Mouse (Mus musculus) liver, embryonic 12.5 days (tissue): ENCODE measurements around the gene Lyst. TPM values are rescaled to one million over a fixed set of nuclear protein-coding genes. Genes with fewer than 3 reads are reported as not detected.
A peak's percentile ranks its signal among the peaks of the same experiment; 100 is the strongest.
"Not testable (repeated sequence)": the region's sequence is repeated elsewhere in the genome, so short reads cannot be mapped to it uniquely, and the experiment has no call there.

Source experiments
- ATAC-seq: fragments of 200-750 bp; cut with Nextera tagmentation; 2 replicates; pipeline ENCODE4 v1.8.0; 2017; ENCODE audit warnings: moderate number of reproducible peaks, mild to moderate bottlenecking, moderate library complexity
- H3K27ac ChIP-seq: fragments of 300-500 bp; sonication (generic); 2 replicates; pipeline ENCODE4 v1.5.1; 2016; ENCODE audit warnings: mild to moderate bottlenecking
- H3K27me3 ChIP-seq: fragments of 300-500 bp; sonication (generic); replicated peaks from 2 replicates; pipeline ENCODE4 v1.6.1; 2016; ENCODE audit warnings: mild to moderate bottlenecking, moderate library complexity
- H3K36me3 ChIP-seq: fragments of 300-500 bp; sonication (generic); 2 replicates; pipeline ENCODE4 v1.6.1; 2016; ENCODE audit warnings: mild to moderate bottlenecking, moderate library complexity
- H3K4me1 ChIP-seq: fragments of 300-500 bp; sonication (generic); 2 replicates; pipeline ENCODE4 v1.6.1; 2016
- H3K4me2 ChIP-seq: fragments of 300-500 bp; sonication (generic); 2 replicates; pipeline ENCODE4 v1.6.1; 2016; ENCODE audit warnings: mild to moderate bottlenecking, moderate library complexity
- H3K4me3 ChIP-seq: fragments of 300-500 bp; sonication (generic); 2 replicates; pipeline ENCODE4 v1.5.1; 2016; ENCODE audit warnings: mild to moderate bottlenecking, moderate library complexity
- H3K9ac ChIP-seq: fragments of 300-500 bp; sonication (generic); 2 replicates; pipeline ENCODE4 v1.6.1; 2016; ENCODE audit warnings: mild to moderate bottlenecking, moderate library complexity
- H3K9me3 ChIP-seq: fragments of 300-500 bp; sonication (generic); replicated peaks from 2 replicates; pipeline ENCODE4 v1.6.1; 2016; ENCODE audit warnings: mild to moderate bottlenecking, moderate library complexity
- WGBS: fragments of 180-500 bp; shearing (Covaris S2); methylation state at CpG from one replicate; pipeline ENCODE4 v1.1.7; 2016; ENCODE audit not compliant: insufficient replicate concordance; 5-methylcytosine and 5-hydroxymethylcytosine counted together
- polyA plus RNA-seq: library from polyadenylated mRNA; unstranded; fragments of >200 nt; fragmentation: Nextera tagmentation; extraction: Ambion mirVana; gene quantifications from 2 replicates; pipeline ENCODE4 v1.2.1, GENCODE M21; 2016

The Lyst gene
- polyA plus RNA-seq: 1.9 TPM in 2 replicates

- Histone ChIP-seq H3K9ac (peak within 1 kb of the TSS; percentile 83), H3K9me3 (no peaks in the 10 kb centered on the region), H3K4me1 (peaks cover 33% of the 10 kb centered on the region), H3K4me2 (peak within 1 kb of the TSS; percentile 93), H3K36me3 (no peaks in the 10 kb centered on the region), H3K27me3 (no peaks in the 10 kb centered on the region), H3K4me3 (peak within 1 kb of the TSS; percentile 87), H3K27ac (peak within 1 kb of the TSS; percentile 76)
- WGBS: under 1% methylated on average over 87 of the region's 88 CpGs
- peak; percentile 97 for ATAC-seq
These were observed at the start of gene Lyst for GRCm38 (mm10) chr13:13590048-13591011. Lyst (plus strand) TSS chr13:13590397.

- H3K27me3 ChIP-seq, H3K4me1 ChIP-seq, ATAC-seq, H3K27ac ChIP-seq, H3K9me3 ChIP-seq, H3K36me3 ChIP-seq, H3K4me3 ChIP-seq, H3K9ac ChIP-seq, H3K4me2 ChIP-seq: not testable (repeated sequence)
- 82% methylated on average over 10 of the region's 10 CpGs for WGBS
These were observed 47.1 kb upstream of the Lyst start for GRCm38 (mm10) chr13:13543073-13543472.

- no peak for ATAC-seq
- H3K36me3 ChIP-seq: no peaks in the 10 kb centered on the region
- no peak overlapping the region for H3K9ac ChIP-seq
- no peak overlapping the region for H3K4me3 ChIP-seq
- H3K4me2 ChIP-seq: no peak overlapping the region
- no peaks in the 10 kb centered on the region for H3K9me3 ChIP-seq
- no peaks in the 10 kb centered on the region for H3K27me3 ChIP-seq
- WGBS: 55% methylated on average over 3 of the region's 3 CpGs
- H3K4me1 ChIP-seq: 0 out of 2 replicates have a peak, but pooled peaks cover 2% of the 10 kb centered on the region
- H3K27ac ChIP-seq: no peak overlapping the region
These were observed 43.4 kb upstream of the Lyst start for GRCm38 (mm10) chr13:13546792-13547191.

GRCm38 (mm10) chr13:13547889-13548288 lies 42.3 kb upstream of the Lyst start:
- Histone ChIP-seq H3K4me1 (0 out of 2 replicates have a peak, but pooled peaks cover 2% of the 10 kb centered on the region), H3K27me3 (no peaks in the 10 kb centered on the region), H3K27ac (no peak overlapping the region), H3K9ac (no peak overlapping the region), H3K4me2 (no peak overlapping the region), H3K4me3 (no peak overlapping the region), H3K36me3 (no peaks in the 10 kb centered on the region), H3K9me3 (no peaks in the 10 kb centered on the region)
- no peak for ATAC-seq
- WGBS: 70% methylated on average over 4 of the region's 4 CpGs

GRCm38 (mm10) chr13:13548431-13549190 lies 41.6 kb upstream of the Lyst start:
- 68% methylated on average over 6 of the region's 6 CpGs for WGBS
- no peak overlapping the region for H3K9ac ChIP-seq
- ATAC-seq: no peak
- H3K4me1 ChIP-seq: 0 out of 2 replicates have a peak, but pooled peaks cover 2% of the 10 kb centered on the region
- no peak overlapping the region for H3K27ac ChIP-seq
- H3K27me3 ChIP-seq: no peaks in the 10 kb centered on the region
- no peak overlapping the region for H3K4me2 ChIP-seq
- H3K9me3 ChIP-seq: no peaks in the 10 kb centered on the region
- H3K4me3 ChIP-seq: no peak overlapping the region
- H3K36me3 ChIP-seq: no peaks in the 10 kb centered on the region

- WGBS: 51% methylated on average over 9 of the region's 9 CpGs
- Histone ChIP-seq H3K27ac (no peak overlapping the region), H3K4me2 (no peak overlapping the region), H3K36me3 (no peaks in the 10 kb centered on the region), H3K27me3 (no peaks in the 10 kb centered on the region), H3K9ac (no peak overlapping the region), H3K4me1 (0 out of 2 replicates have a peak, but pooled peaks cover 2% of the 10 kb centered on the region), H3K4me3 (no peak overlapping the region), H3K9me3 (no peaks in the 10 kb centered on the region)
- ATAC-seq: no peak
These were observed 40.2 kb upstream of the Lyst start for GRCm38 (mm10) chr13:13549687-13550660.

GRCm38 (mm10) chr13:13552020-13552419 lies 38.2 kb upstream of the Lyst start:
- Histone ChIP-seq H3K4me1 (0 out of 2 replicates have a peak, but pooled peaks cover 2% of the 10 kb centered on the region), H3K9me3 (no peaks in the 10 kb centered on the region)
- 55% methylated on average over 3 of the region's 3 CpGs for whole genome bisulfite sequencing

GRCm38 (mm10) chr13:13553660-13554059 lies 36.5 kb upstream of the Lyst start:
- H3K36me3 ChIP-seq: no peaks in the 10 kb centered on the region
- 50% methylated on average over 1 of the region's 1 CpGs for WGBS

More at GRCm38 (mm10) chr13:13552020-13552419, 38.2 kb upstream of the Lyst start:
- H3K9ac ChIP-seq: no peak overlapping the region
- no peak overlapping the region for H3K4me2 ChIP-seq
- no peak for ATAC-seq
- H3K4me3 ChIP-seq: no peak overlapping the region
- H3K36me3 ChIP-seq: no peaks in the 10 kb centered on the region
- no peak overlapping the region for H3K27ac ChIP-seq
- H3K27me3 ChIP-seq: no peaks in the 10 kb centered on the region

GRCm38 (mm10) chr13:13555196-13555595 lies 35.0 kb upstream of the Lyst start:
- no peak for ATAC-seq
- no peaks in the 10 kb centered on the region for H3K9me3 ChIP-seq
- no peaks in the 10 kb centered on the region for H3K4me1 ChIP-seq
- no peaks in the 10 kb centered on the region for H3K27me3 ChIP-seq
- no peak overlapping the region for H3K4me3 ChIP-seq
- 76% methylated on average over 3 of the region's 3 CpGs for WGBS
- H3K36me3 ChIP-seq: no peaks in the 10 kb centered on the region
- H3K27ac ChIP-seq: no peak overlapping the region
- H3K4me2 ChIP-seq: no peak overlapping the region
- no peak overlapping the region for H3K9ac ChIP-seq

More at GRCm38 (mm10) chr13:13553660-13554059, 36.5 kb upstream of the Lyst start:
- Histone ChIP-seq H3K4me1 (0 out of 2 replicates have a peak, but pooled peaks cover 2% of the 10 kb centered on the region), H3K4me2 (no peak overlapping the region), H3K4me3 (no peak overlapping the region), H3K9me3 (no peaks in the 10 kb centered on the region), H3K27me3 (no peaks in the 10 kb centered on the region), H3K27ac (no peak overlapping the region), H3K9ac (no peak overlapping the region)
- ATAC-seq: no peak

GRCm38 (mm10) chr13:13557001-13557743 lies 33.0 kb upstream of the Lyst start:
- WGBS: 63% methylated on average over 5 of the region's 5 CpGs
- ATAC-seq: no peak
- Histone ChIP-seq H3K4me2 (no peak overlapping the region), H3K36me3 (no peaks in the 10 kb centered on the region), H3K4me1 (no peaks in the 10 kb centered on the region), H3K4me3 (no peak overlapping the region), H3K27ac (no peak overlapping the region), H3K9me3 (no peaks in the 10 kb centered on the region), H3K9ac (no peak overlapping the region), H3K27me3 (no peaks in the 10 kb centered on the region)
